25 mouse cellular contexts compared by ENCODE assay signal in genomic region chr12:51929630-51930029, GRCm38 (mm10). TPM values are rescaled to one million over a fixed set of nuclear protein-coding genes. Genes with fewer than 3 reads are reported as not detected.
DNase-seq lines count a peak whose midpoint lies in the region; ATAC-seq lines count a peak whose summit lies in the region.
"Had no signal": no experiment of that assay in that cellular context is flagged by ENCODE, and none has a peak within 500 bp of the region (broad histone marks: within the 10 kb centered on the region; RNA-seq: fewer than 3 reads in every experiment).

No protein-coding gene starts in this region.

- ATAC-seq in CD4-positive, CD25-positive, alpha-beta regulatory T cell, adult 4 months, result peak; percentile 81
- ATAC-seq in activated CD4-positive, CD25-positive, alpha-beta regulatory T cell, adult 4 months, result peak; percentile 57
- ATAC-seq in forebrain, embryonic 13.5 days, result no peak
- ATAC-seq: forebrain, embryonic 16.5 days; hindbrain, embryonic 16.5 days; intestine, postnatal 0 days had no signal

- no peak overlapping the region for H3K4me2 ChIP-seq in forebrain, embryonic 13.5 days
- H3K4me2 ChIP-seq: embryonic facial prominence, embryonic 13.5 days; forebrain, embryonic 12.5 days; heart, embryonic 11.5 days; hindbrain, embryonic 13.5 days had no signal

- 0 out of 2 replicates have a peak, but pooled peaks cover 4% of the 10 kb centered on the region for H3K36me3 ChIP-seq in forebrain, embryonic 13.5 days (ENCODE audit: poor library complexity, severe bottlenecking)

- no peaks in the 10 kb centered on the region for H3K9me3 ChIP-seq in forebrain, embryonic 13.5 days (replicated peaks)
- H3K9me3 ChIP-seq: embryonic facial prominence, embryonic 10.5 days; embryonic facial prominence, embryonic 13.5 days; forebrain, embryonic 12.5 days; hindbrain, embryonic 13.5 days had no signal

- peak; percentile 24 for DNase-seq in naive thymus-derived CD4-positive, alpha-beta T cell, adult 2 months (ENCODE audit: low read depth)
- DNase-seq in gastrocnemius, postnatal 4 days (ENCODE audit: low spot score in 2 of 2), result no peak
- DNase-seq in thymus, postnatal 14 days, result no peak
- DNase-seq: adrenal gland, adult 8-10 months; adrenal gland, postnatal 25 days; cerebellum, adult 11-12 months; cerebellum, adult 8-10 months; cerebellum, postnatal 10 days; cerebellum, postnatal 36 days; embryo, embryonic 11 days; gastrocnemius, postnatal 10 days; gastrocnemius, postnatal 36 days; heart, adult 11 months had no signal

- no peak overlapping the region for H3K27ac ChIP-seq in forebrain, embryonic 13.5 days
- H3K27ac ChIP-seq: embryonic facial prominence, embryonic 10.5 days; embryonic facial prominence, embryonic 13.5 days; forebrain, embryonic 12.5 days; hindbrain, embryonic 13.5 days had no signal

- no peak overlapping the region for H3K9ac ChIP-seq in forebrain, embryonic 13.5 days
- H3K9ac ChIP-seq: embryonic facial prominence, embryonic 13.5 days; forebrain, embryonic 12.5 days; hindbrain, embryonic 13.5 days had no signal

- H3K4me3 ChIP-seq in forebrain, embryonic 13.5 days, result no peak overlapping the region
- H3K4me3 ChIP-seq: embryonic facial prominence, embryonic 10.5 days; embryonic facial prominence, embryonic 13.5 days; erythroblast, embryonic 14.5 days; forebrain, embryonic 12.5 days; hindbrain, embryonic 13.5 days had no signal

- no peaks in the 10 kb centered on the region for H3K27me3 ChIP-seq in forebrain, embryonic 13.5 days
- H3K27me3 ChIP-seq: embryonic facial prominence, embryonic 13.5 days; forebrain, embryonic 12.5 days; hindbrain, embryonic 13.5 days had no signal

- WGBS in forebrain, embryonic 13.5 days, result 96% methylated on average over 2 of the region's 2 CpGs

- no peaks in the 10 kb centered on the region for H3K4me1 ChIP-seq in forebrain, embryonic 13.5 days
- H3K4me1 ChIP-seq: embryonic facial prominence, embryonic 10.5 days; embryonic facial prominence, embryonic 13.5 days; forebrain, embryonic 12.5 days; hindbrain, embryonic 13.5 days had no signal

RNA-seq across cellular contexts. Expression of gene Heatr5a, which starts 41.5 kb away (rescaled TPM):
- polyA plus RNA-seq in CD4-positive, CD25-positive, alpha-beta regulatory T cell, adult 4 months (2017; shearing (Covaris generic)), result 10 to 100 TPM in 1 of 2 experiments, 1 to 10 TPM in 1; 9.8 to 10.6 TPM
- 10 to 100 TPM in 1 of 2 experiments, 1 to 10 TPM in 1; 7.5 to 12.2 TPM for polyA plus RNA-seq in activated CD4-positive, CD25-positive, alpha-beta regulatory T cell, adult 4 months (2017; shearing (Covaris generic))
- total RNA-seq in gastrocnemius, postnatal 4 days (2021), result 10 to 100 TPM; 28.3 to 31.0 TPM
- 6.7 and 7.3 TPM in 2 replicates for polyA plus RNA-seq in forebrain, embryonic 13.5 days (2015; fragmentation: Nextera tagmentation; extraction: Ambion mirVana)
